Comparison of ENCODE assay signal across 17 mouse cellular contexts in the genomic region with DNA sequence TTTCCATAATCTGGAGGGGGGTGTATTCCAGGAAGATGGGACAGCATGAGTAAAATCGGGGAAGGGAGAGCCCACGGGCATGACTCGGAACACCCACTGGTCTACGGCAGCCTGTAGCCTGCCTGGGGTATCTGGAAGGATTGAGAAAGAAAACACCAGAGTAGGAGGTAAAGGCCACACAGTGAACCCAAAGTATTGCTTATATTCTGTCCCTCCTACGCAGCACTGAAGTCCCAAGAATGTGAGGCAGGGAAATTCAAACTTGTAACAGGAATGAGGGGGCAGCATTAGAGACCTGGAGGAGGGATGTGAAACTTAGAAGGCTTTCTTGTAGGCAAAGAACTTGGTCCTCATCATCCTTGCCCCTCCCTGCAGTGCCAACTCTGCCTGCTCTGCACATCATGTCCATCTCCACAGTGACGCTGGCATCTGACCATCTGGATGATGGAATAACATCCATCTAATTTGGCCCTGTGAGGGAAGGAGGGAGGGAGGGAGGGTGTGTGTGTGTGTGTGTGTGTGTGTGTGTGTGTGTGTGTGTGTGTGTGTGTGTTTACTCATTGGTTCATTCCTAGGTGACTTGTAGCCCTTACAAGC. TPM values are rescaled to one million over a fixed set of nuclear protein-coding genes. Genes with fewer than 3 reads are reported as not detected.
DNase-seq lines count a peak whose midpoint lies in the region; ATAC-seq and TF ChIP-seq lines count a peak whose summit lies in the region.
"Had no signal": no experiment of that assay in that cellular context is flagged by ENCODE, and none has a peak within 500 bp of the region (broad histone marks: within the 10 kb centered on the region; RNA-seq: fewer than 3 reads in every experiment).

No protein-coding gene starts in this region.

- H3K4me3 ChIP-seq in kidney, embryonic 14.5 days (ENCODE audit: low read length): no peak overlapping the region
- H3K4me3 ChIP-seq in midbrain, postnatal 0 days (ENCODE audit: low read depth, low read length): no peak overlapping the region
- no peak overlapping the region for H3K4me3 ChIP-seq in midbrain, embryonic 15.5 days
- H3K4me3 ChIP-seq: heart, embryonic 10.5 days; hindbrain, embryonic 10.5 days; midbrain, embryonic 10.5 days; neural tube, embryonic 12.5 days had no signal

- H3K9ac ChIP-seq in kidney, embryonic 14.5 days (ENCODE audit: low read depth, low read length): no peak overlapping the region
- no peak overlapping the region for H3K9ac ChIP-seq in midbrain, postnatal 0 days (replicated peaks; ENCODE audit: low read length, poor library complexity, severe bottlenecking)
- no peak overlapping the region for H3K9ac ChIP-seq in midbrain, embryonic 15.5 days
- H3K9ac ChIP-seq: neural tube, embryonic 12.5 days had no signal

- no peaks in the 10 kb centered on the region for H3K36me3 ChIP-seq in kidney, embryonic 14.5 days (ENCODE audit: control insufficient read depth, insufficient read depth, low read length)
- H3K36me3 ChIP-seq in midbrain, postnatal 0 days (ENCODE audit: insufficient read depth, low read length): no peaks in the 10 kb centered on the region
- H3K36me3 ChIP-seq in midbrain, embryonic 15.5 days (replicated peaks): no peaks in the 10 kb centered on the region
- H3K36me3 ChIP-seq: heart, embryonic 10.5 days; hindbrain, embryonic 10.5 days; midbrain, embryonic 10.5 days; neural tube, embryonic 12.5 days had no signal

- no peak overlapping the region for H3K4me2 ChIP-seq in kidney, embryonic 14.5 days (replicated peaks; ENCODE audit: low read depth, low read length)
- H3K4me2 ChIP-seq in midbrain, postnatal 0 days (ENCODE audit: low read depth, low read length, poor library complexity, severe bottlenecking): no peak overlapping the region
- no peak overlapping the region for H3K4me2 ChIP-seq in midbrain, embryonic 15.5 days
- H3K4me2 ChIP-seq: liver, embryonic 11.5 days; neural tube, embryonic 12.5 days had no signal

- no peak for DNase-seq in kidney, adult 9 months
- DNase-seq in midbrain, postnatal 0 days (ENCODE audit: low spot score): peak; percentile 55
- DNase-seq in cerebellum, postnatal 10 days: peak; percentile 80 to 86
- DNase-seq in layer of hippocampus, postnatal 25 days (ENCODE audit: extremely low spot score in 1 of 2, low spot score in 1 of 2): no peak
- DNase-seq in adrenal gland, postnatal 25 days: no peak
- DNase-seq: adrenal gland, adult 8-10 months; kidney, adult 8-10 months; lung, adult 2 months; thymus, postnatal 14 days had no signal

- no peak for TF ChIP-seq CTCF in midbrain, postnatal 0 days (IDR thresholded peaks at IDR 0.05)

- 57% methylated on average over 6 of the region's 6 CpGs for WGBS in kidney, embryonic 14.5 days
- 93% methylated on average over 6 of the region's 6 CpGs for WGBS in midbrain, postnatal 0 days
- WGBS in midbrain, embryonic 15.5 days: 94% methylated on average over 6 of the region's 6 CpGs

- no peaks in the 10 kb centered on the region for H3K9me3 ChIP-seq in kidney, embryonic 14.5 days (ENCODE audit: control insufficient read depth, low read length)
- no peaks in the 10 kb centered on the region for H3K9me3 ChIP-seq in midbrain, postnatal 0 days (ENCODE audit: low read length)
- H3K9me3 ChIP-seq in midbrain, embryonic 15.5 days: no peaks in the 10 kb centered on the region
- H3K9me3 ChIP-seq: heart, embryonic 10.5 days; hindbrain, embryonic 10.5 days; midbrain, embryonic 10.5 days; neural tube, embryonic 12.5 days had no signal

- peak overlapping the region; percentile 24; the same call in 1 of the 2 replicates for H3K27ac ChIP-seq in kidney, embryonic 14.5 days (ENCODE audit: low read depth, low read length)
- H3K27ac ChIP-seq in midbrain, postnatal 0 days (ENCODE audit: low read depth, low read length): no peak overlapping the region
- no peak overlapping the region for H3K27ac ChIP-seq in midbrain, embryonic 15.5 days
- H3K27ac ChIP-seq: heart, embryonic 10.5 days; hindbrain, embryonic 10.5 days; midbrain, embryonic 10.5 days; neural tube, embryonic 12.5 days had no signal

- H3K27me3 ChIP-seq in kidney, embryonic 14.5 days (ENCODE audit: control insufficient read depth, insufficient read depth, low read length): no peaks in the 10 kb centered on the region
- H3K27me3 ChIP-seq in midbrain, postnatal 0 days (ENCODE audit: insufficient read depth, low read length): no peaks in the 10 kb centered on the region
- H3K27me3 ChIP-seq in midbrain, embryonic 15.5 days (replicated peaks): no peaks in the 10 kb centered on the region
- H3K27me3 ChIP-seq: neural tube, embryonic 12.5 days had no signal

- ATAC-seq in kidney, embryonic 14.5 days (ENCODE audit: low FRiP score, low TSS enrichment): peak; percentile 64; the same call in 1 of the 2 replicates
- ATAC-seq in midbrain, postnatal 0 days (ENCODE audit: low FRiP score): no peak
- ATAC-seq in midbrain, embryonic 15.5 days (replicated peaks): no peak
- ATAC-seq: forebrain, embryonic 14.5 days had no signal

- peaks cover 30% of the 10 kb centered on the region for H3K4me1 ChIP-seq in kidney, embryonic 14.5 days (ENCODE audit: control insufficient read depth, insufficient read depth, low read length)
- H3K4me1 ChIP-seq in midbrain, postnatal 0 days (ENCODE audit: insufficient read depth, low read length): 0 out of 2 replicates have a peak, but pooled peaks cover 2% of the 10 kb centered on the region
- H3K4me1 ChIP-seq in midbrain, embryonic 15.5 days: no peaks in the 10 kb centered on the region
- H3K4me1 ChIP-seq: heart, embryonic 10.5 days; neural tube, embryonic 12.5 days had no signal

RNA-seq across cellular contexts. Expression of gene Ptprj, which starts 37.2 kb away (rescaled TPM):
- polyA plus RNA-seq in kidney, embryonic 14.5 days (2014; fragmentation: Nextera tagmentation; extraction: Ambion mirVana): 7.6 and 10.8 TPM in 2 replicates
- total RNA-seq in midbrain, postnatal 0 days (2014; rRNA removed): 36.6 and 39.7 TPM in 2 replicates
- 3.7 and 4.3 TPM in 2 replicates for polyA plus RNA-seq in midbrain, postnatal 0 days (2015; fragmentation: Nextera tagmentation; extraction: Ambion mirVana)
- 5.9 and 6.1 TPM in 2 replicates for polyA plus RNA-seq in midbrain, embryonic 15.5 days (2015; fragmentation: Nextera tagmentation; extraction: Ambion mirVana)
- total RNA-seq in layer of hippocampus, postnatal 25 days (2021): 100 to 1,000 TPM; 118 to 129 TPM
- total RNA-seq in adrenal gland, postnatal 25 days (2021): 16.0 and 17.4 TPM in 2 replicates

Comparison
In these comparisons a context has a peak if more than half of its experiments do, and no peak if none do; other contexts are left out.
1. DNase-seq: peak in midbrain, postnatal 0 days (single experiment) and cerebellum, postnatal 10 days (2 of 2); none in kidney, adult 9 months (single experiment), layer of hippocampus, postnatal 25 days (0 of 2) and adrenal gland, postnatal 25 days (single experiment).